Mouse (Mus musculus): ENCODE data around the gene Cys1.
"Not testable (repeated sequence)": the region's sequence is repeated elsewhere in the genome, so short reads cannot be mapped to it uniquely, and the experiment has no call there.

The Cys1 gene

GRCm38 (mm10) chr12:24644125-24644571, 37.5 kb downstream of the Cys1 start:
- no peak for DNase-seq

GRCm38 (mm10) chr12:24642370-24642802, 39.2 kb downstream of the Cys1 start:
- no peak for DNase-seq

- not testable (repeated sequence) for DNase-seq
Measured at GRCm38 (mm10) chr12:24638787-24639186, 42.8 kb downstream of the Cys1 start.

GRCm38 (mm10) chr12:24634648-24635047, 47.0 kb downstream of the Cys1 start:
- no peak for DNase-seq

GRCm38 (mm10) chr12:24634212-24634611, 47.4 kb downstream of the Cys1 start:
- DNase-seq, result no peak

- DNase-seq, result no peak
Measured at GRCm38 (mm10) chr12:24633753-24634191, 47.8 kb downstream of the Cys1 start.

- DNase-seq, result no peak
Measured at GRCm38 (mm10) chr12:24632404-24632803, 49.2 kb downstream of the Cys1 start.

GRCm38 (mm10) chr12:24630220-24630619, 51.4 kb downstream of the Cys1 start:
- DNase-seq, result peak; percentile 31

GRCm38 (mm10) chr12:24627215-24627614, 54.4 kb downstream of the Cys1 start:
- DNase-seq, result no peak

- no peak for DNase-seq
Measured at GRCm38 (mm10) chr12:24626401-24626800, 55.2 kb downstream of the Cys1 start.

- peak; percentile 35 for DNase-seq
Measured at GRCm38 (mm10) chr12:24623486-24624251, 57.9 kb downstream of the Cys1 start.

- DNase-seq, result no peak
Measured at GRCm38 (mm10) chr12:24619436-24619835, 62.2 kb downstream of the Cys1 start.

Data from embryo, embryonic 11 days (tissue).